Mouse (Mus musculus) layer of hippocampus, postnatal 14 days (tissue): ENCODE results near the gene Gm16429. TPM values are rescaled to one million over a fixed set of nuclear protein-coding genes. Genes with fewer than 3 reads are reported as not detected.
"Not testable (repeated sequence)": the region's sequence is repeated elsewhere in the genome, so short reads cannot be mapped to it uniquely, and the experiment has no call there.

Experiments used
- DNase-seq, 2 experiments: peaks; one replicate each; pipeline ENCODE4 v3.0.0; 2021 to 2022; ENCODE audit warnings: low spot score in 2 of 2, mixed read lengths in 1 of 2
- long read RNA-seq, 2 experiments: library from polyadenylated mRNA; stranded (forward); transcript quantifications; one replicate each; pipeline ENCODE4 v2.0.0; 2021
- total RNA-seq, 2 experiments: library from RNA; stranded (reverse); gene quantifications; 2 replicates each; pipeline ENCODE4 v1.2.3; 2021

Gm16429 gene
- total RNA-seq, result not detected
- long read RNA-seq, experiment 1, result 0 reads
- long read RNA-seq, experiment 2, result 0 reads

DNA sequence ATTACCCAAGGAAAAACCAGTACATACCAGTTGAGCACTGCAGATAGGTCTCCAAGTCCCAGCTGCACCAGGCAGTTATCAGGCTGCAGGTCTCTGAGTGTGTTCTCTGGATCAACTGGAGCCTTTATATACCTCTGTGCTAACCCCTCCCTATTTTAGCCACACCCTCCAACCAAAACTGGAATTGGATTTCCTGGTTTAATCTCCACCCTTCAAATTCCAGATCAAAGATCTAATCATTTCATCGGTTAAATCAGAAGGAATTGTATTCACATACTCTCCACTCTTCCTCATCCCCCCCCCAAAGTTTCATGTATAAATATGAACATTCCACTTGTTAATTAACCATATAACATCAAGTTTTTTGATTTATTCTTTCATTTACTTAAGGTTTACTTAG lies at the start of gene Gm16429:
Gene Gm16429 (minus strand): TSS at position 101 of the 400 bp plus-strand sequence.
- not testable (repeated sequence) for DNase-seq

Other genes starting within 250 kb of the Gm16429 start
- not detected for gene Gm7792, start 85.3 kb downstream of the Gm16429 start, total RNA-seq
- gene BC061212, start 141.5 kb upstream of the Gm16429 start, total RNA-seq, result not detected
- gene Gm6351, start 147.3 kb upstream of the Gm16429 start, total RNA-seq, result not detected